Mouse (Mus musculus): ENCODE measurements at regions not wholly inside any gene's neighbourhood (a gene's known extent, or its start where the extent isn't known, plus 50 kb on each side); places are given as distances from the start of the nearest gene placed in this dataset.

DNA sequence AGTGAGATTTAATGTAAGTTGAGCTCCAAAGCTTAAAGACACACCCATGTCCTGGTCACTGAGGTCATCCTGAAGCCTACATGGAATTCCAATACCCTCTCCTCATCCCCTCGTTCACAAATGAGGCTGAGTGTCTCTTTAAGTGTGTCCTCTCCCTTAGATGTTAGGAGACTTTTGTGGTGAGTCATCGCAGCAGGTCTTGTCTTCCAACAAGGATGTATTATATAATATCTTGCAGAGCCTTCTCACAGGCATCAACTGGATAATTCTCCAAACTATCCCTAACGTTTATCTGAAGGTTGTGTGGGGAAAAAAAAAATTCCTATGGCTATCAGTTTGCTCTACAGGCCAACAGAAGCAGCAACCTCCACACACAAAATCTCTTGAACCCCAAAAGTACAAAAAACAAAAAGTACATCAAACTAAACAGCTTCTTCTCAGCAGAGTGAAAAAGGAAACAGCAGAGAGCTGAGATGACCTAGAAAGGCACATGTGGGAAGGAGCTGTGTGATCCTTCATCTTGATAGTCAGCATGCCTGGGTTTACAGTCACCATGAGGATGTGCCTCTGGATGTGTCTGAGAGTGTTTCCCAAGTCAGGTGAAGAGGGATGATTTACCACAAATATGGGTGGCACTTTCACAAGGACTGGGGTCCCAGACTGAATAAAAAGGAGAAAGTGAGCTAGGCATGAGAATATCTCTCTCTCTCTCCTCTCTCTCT is 56.4 kb upstream of the Gm47985 start:
- no peak for TF ChIP-seq CTCF (IDR thresholded peaks at IDR 0.05; ENCODE audit: borderline replicate concordance, insufficient read depth, low read depth, low read length)
- no peak for TF ChIP-seq POLR2A (IDR thresholded peaks at IDR 0.05; ENCODE audit: borderline replicate concordance, insufficient read depth, low read length)

Measured in cerebellum, adult 2 months (tissue).